Mouse (Mus musculus) ES-Bruce4 (cell line): Measurements from ENCODE around the gene Aff3.

Experiments used
- CTCF ChIP-seq: IDR thresholded peaks from one replicate; pipeline ENCODE4 v1.8.1; 2011; ENCODE audit warnings: low read depth, low read length
- EP300 ChIP-seq: IDR thresholded peaks from 2 replicates; pipeline ENCODE4 v1.6.1; 2011; ENCODE audit warnings: low read depth, low read length; ENCODE audit not compliant: insufficient read depth
- POLR2A ChIP-seq: IDR thresholded peaks from one replicate; pipeline ENCODE4 v1.8.1; 2011; ENCODE audit warnings: low read length; ENCODE audit not compliant: insufficient read depth

GRCm38 (mm10) chr1:38418181-38419032 is 246.3 kb downstream of the Aff3 start:
- no peak for TF ChIP-seq CTCF
- TF ChIP-seq POLR2A, result no peak
- TF ChIP-seq EP300, result no peak
